Mouse (Mus musculus) midbrain, embryonic 16.5 days (tissue): ENCODE results near the gene Slc18a3. TPM values are rescaled to one million over a fixed set of nuclear protein-coding genes. Genes with fewer than 3 reads are reported as not detected.

Experiments used
- ATAC-seq: fragments of 200-750 bp; cut with Nextera tagmentation; 2 replicates; pipeline ENCODE4 v1.8.0; 2017; ENCODE audit warnings: moderate TSS enrichment
- H3K27ac ChIP-seq: fragments of 300-500 bp; sonication (generic); 2 replicates; pipeline ENCODE4 v1.5.1; 2014; ENCODE audit warnings: mild to moderate bottlenecking, low read length, mixed read lengths
- H3K27me3 ChIP-seq: fragments of 300-500 bp; sonication (generic); 2 replicates; pipeline ENCODE4 v1.6.1; 2014; ENCODE audit warnings: low read depth, low read length, mixed read lengths; ENCODE audit not compliant: control insufficient read depth, insufficient read depth
- H3K36me3 ChIP-seq: fragments of 300-500 bp; sonication (generic); 2 replicates; pipeline ENCODE4 v1.6.1; 2014; ENCODE audit warnings: mild to moderate bottlenecking, low read length, moderate library complexity, mixed read lengths; ENCODE audit not compliant: control insufficient read depth, insufficient read depth
- H3K4me1 ChIP-seq: fragments of 300-500 bp; sonication (generic); 2 replicates; pipeline ENCODE4 v1.6.1; 2014; ENCODE audit warnings: mild to moderate bottlenecking, low read length, mixed read lengths; ENCODE audit not compliant: control insufficient read depth, insufficient read depth
- H3K4me2 ChIP-seq: fragments of 300-500 bp; sonication (generic); 2 replicates; pipeline ENCODE4 v1.6.1; 2014; ENCODE audit warnings: mild to moderate bottlenecking, low read length, mixed read lengths
- H3K4me3 ChIP-seq: fragments of 300-500 bp; sonication (generic); 2 replicates; pipeline ENCODE4 v1.5.1; 2014; ENCODE audit warnings: low read depth, mild to moderate bottlenecking, low read length, moderate library complexity, mixed read lengths
- H3K9ac ChIP-seq: fragments of 300-500 bp; sonication (generic); 2 replicates; pipeline ENCODE4 v1.6.1; 2014; ENCODE audit warnings: low read depth, low read length, mixed read lengths
- H3K9me3 ChIP-seq: fragments of 300-500 bp; sonication (generic); replicated peaks from 2 replicates; pipeline ENCODE4 v1.6.1; 2014; ENCODE audit warnings: mild to moderate bottlenecking, low read length, mixed read lengths; ENCODE audit not compliant: control insufficient read depth, poor library complexity, severe bottlenecking
- WGBS: fragments of 180-500 bp; shearing (Covaris S2); extraction: QIAGEN DNeasy Blood & Tissue Kit; methylation state at CpG from one replicate; pipeline ENCODE4 v1.1.7; 2014; 5-methylcytosine and 5-hydroxymethylcytosine counted together
- polyA plus RNA-seq: library from polyadenylated mRNA; unstranded; fragments of >200 nt; fragmentation: Nextera tagmentation; extraction: Ambion mirVana; gene quantifications from 2 replicates; pipeline ENCODE4 v1.2.1, GENCODE M21; 2015

Slc18a3 gene
- polyA plus RNA-seq, 1 experiment from 2014 or later, result 3.6 TPM

DNA sequence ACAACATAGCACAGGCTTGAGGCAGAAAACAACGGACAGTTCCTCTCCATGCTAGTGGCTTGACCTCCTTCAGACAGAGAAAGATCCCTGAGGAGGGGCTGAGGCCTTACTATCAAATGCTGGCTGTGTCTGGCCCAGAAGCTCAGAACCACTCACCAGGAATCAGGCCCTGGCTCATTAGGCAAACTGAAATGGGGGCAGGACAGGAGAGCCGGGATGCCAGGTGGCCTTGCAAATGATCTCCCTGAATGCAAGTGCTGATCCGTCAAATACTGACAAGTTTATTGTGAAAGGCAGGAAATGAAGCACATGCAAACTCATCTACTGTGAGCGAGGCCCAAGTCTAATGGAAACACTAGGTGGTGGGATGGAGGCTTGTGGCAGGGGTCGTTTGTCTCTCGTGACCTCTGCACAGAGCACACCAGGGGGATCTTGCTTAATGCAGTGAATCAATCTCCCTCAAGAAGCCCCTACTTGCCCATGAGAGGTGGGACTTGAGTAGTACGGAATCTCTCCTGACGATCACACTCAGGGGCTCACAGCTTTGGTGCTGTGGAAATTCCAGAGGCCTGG lies 35.5 kb downstream of the Slc18a3 start:
- WGBS, result 30% methylated on average over 8 of the region's 8 CpGs
- H3K4me3 ChIP-seq, result no peak overlapping the region
- no peaks in the 10 kb centered on the region for H3K4me1 ChIP-seq
- no peak overlapping the region for H3K9ac ChIP-seq
- H3K27ac ChIP-seq, result no peak overlapping the region
- peaks cover 3% of the 10 kb centered on the region for H3K9me3 ChIP-seq
- no peak for ATAC-seq
- no peaks in the 10 kb centered on the region for H3K27me3 ChIP-seq
- no peak overlapping the region for H3K4me2 ChIP-seq
- no peaks in the 10 kb centered on the region for H3K36me3 ChIP-seq

DNA sequence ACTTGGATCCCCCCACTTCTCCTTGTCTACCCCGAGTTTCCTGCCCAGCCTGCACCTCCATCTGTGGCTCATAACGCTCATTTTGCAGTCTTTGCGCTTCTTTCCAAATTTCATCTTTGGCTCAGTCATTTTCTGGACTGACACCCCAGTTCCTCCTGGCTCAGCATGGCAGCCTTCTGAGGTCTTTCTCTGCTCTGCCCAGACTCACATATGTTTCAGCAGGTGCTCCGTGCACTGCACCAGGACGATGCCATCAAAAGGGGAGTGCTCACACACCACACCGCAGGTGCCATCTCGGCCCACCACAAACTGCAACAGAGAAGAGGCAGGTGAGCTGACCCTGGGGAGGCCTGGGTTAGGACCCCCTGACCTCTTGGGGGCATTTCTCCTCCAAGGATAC lies 40.7 kb downstream of the Slc18a3 start:
- 88% methylated on average over 7 of the region's 7 CpGs for WGBS
- Histone ChIP-seq H3K9ac (no peak overlapping the region), H3K4me2 (no peak overlapping the region), H3K27me3 (no peaks in the 10 kb centered on the region), H3K9me3 (no peaks in the 10 kb centered on the region), H3K4me3 (no peak overlapping the region), H3K27ac (no peak overlapping the region), H3K36me3 (no peaks in the 10 kb centered on the region), H3K4me1 (no peaks in the 10 kb centered on the region)
- no peak for ATAC-seq

DNA sequence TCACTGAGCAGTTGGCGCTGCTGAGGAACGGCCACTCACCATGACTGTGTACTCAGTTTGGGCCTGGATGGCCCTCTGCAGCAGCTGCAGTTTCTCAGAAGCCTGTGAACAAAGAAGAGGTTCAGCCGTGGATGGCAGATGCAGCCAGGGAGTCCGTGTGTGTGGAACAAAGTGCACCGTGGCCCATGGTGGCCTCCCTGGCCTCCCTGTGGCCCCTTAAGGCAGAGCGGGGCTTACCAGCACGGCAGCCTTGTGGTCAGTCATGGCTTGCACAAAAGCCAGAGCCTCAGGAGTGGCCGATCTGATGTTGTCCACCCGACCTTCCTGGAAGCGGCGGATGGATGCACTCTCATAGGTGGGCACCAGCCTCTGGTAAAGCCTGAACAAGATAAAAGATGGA lies 45.9 kb downstream of the Slc18a3 start:
- ATAC-seq, result no peak
- H3K4me3 ChIP-seq, result no peak overlapping the region
- no peak overlapping the region for H3K9ac ChIP-seq
- no peaks in the 10 kb centered on the region; the same call in 1 of the 2 replicates for H3K9me3 ChIP-seq
- no peaks in the 10 kb centered on the region for H3K36me3 ChIP-seq
- no peaks in the 10 kb centered on the region for H3K4me1 ChIP-seq
- no peaks in the 10 kb centered on the region for H3K27me3 ChIP-seq
- no peak overlapping the region for H3K4me2 ChIP-seq
- no peak overlapping the region for H3K27ac ChIP-seq
- WGBS, result 80% methylated on average over 11 of the region's 11 CpGs

Other genes starting within 250 kb of the Slc18a3 start
- 31.3 and 32.7 TPM in 2 replicates for gene Ogdhl, start 142.8 kb downstream of the Slc18a3 start, polyA plus RNA-seq
- gene 1700024G13Rik, start 76.5 kb downstream of the Slc18a3 start, polyA plus RNA-seq, result 0.42 and 0.51 TPM in 2 replicates
- gene Chat, start 1.1 kb upstream of the Slc18a3 start, polyA plus RNA-seq, result 0.75 and 0.90 TPM in 2 replicates
- 26.6 and 30.3 TPM in 2 replicates for gene Ercc6, start 48.7 kb upstream of the Slc18a3 start, polyA plus RNA-seq
- 1.4 and 2.0 TPM in 2 replicates for gene Prrxl1, start 134.6 kb upstream of the Slc18a3 start, polyA plus RNA-seq
- gene 3425401B19Rik, start 220.4 kb upstream of the Slc18a3 start, polyA plus RNA-seq, result not detected in 2 replicates